In the genomic region with DNA sequence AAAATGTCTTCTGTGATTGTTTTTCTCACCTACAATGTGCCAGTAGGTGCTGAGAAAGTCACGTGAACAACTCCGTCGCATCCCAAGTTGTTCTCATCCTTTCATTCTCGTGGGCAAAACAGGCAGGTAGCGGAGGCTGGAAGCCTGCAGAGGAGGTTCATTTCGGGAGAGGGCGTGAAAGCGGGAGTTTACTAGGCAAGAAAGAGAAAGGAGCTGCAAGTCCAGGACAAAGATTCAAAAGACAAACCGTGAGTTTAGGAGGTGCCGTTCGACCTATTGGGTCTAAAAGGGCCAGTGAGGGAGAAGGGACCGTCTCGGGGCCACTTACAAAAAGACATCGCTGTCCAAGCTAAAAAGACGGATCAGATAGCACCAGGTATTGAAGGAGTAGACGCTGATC, we compare ENCODE assay signal across 8 mouse cellular contexts. TPM values are rescaled to one million over a fixed set of nuclear protein-coding genes. Genes with fewer than 3 reads are reported as not detected.
DNase-seq lines count a peak whose midpoint lies in the region; ATAC-seq and TF ChIP-seq lines count a peak whose summit lies in the region.

No protein-coding gene starts in this region.

- no peaks in the 10 kb centered on the region for H3K36me3 ChIP-seq in heart, embryonic 14.5 days (ENCODE audit: control insufficient read depth, insufficient read depth, low read length)
- no peaks in the 10 kb centered on the region for H3K36me3 ChIP-seq in G1E (replicated peaks)
- no peaks in the 10 kb centered on the region for H3K36me3 ChIP-seq in hindbrain, embryonic 11.5 days (ENCODE audit: control insufficient read depth, insufficient read depth, low read length)
- H3K36me3 ChIP-seq in liver, embryonic 12.5 days, result no peaks in the 10 kb centered on the region

- H3K4me3 ChIP-seq in heart, embryonic 14.5 days (ENCODE audit: control insufficient read depth in 1 of 2, insufficient read depth in 1 of 2, low read depth in 1 of 2, low read length in 2 of 2), result peak overlapping the region; percentile 60 to 61
- peak overlapping the region; percentile 70 for H3K4me3 ChIP-seq in G1E (ENCODE audit: low read depth, low read length)
- H3K4me3 ChIP-seq in hindbrain, embryonic 11.5 days (ENCODE audit: low read depth, low read length), result peak overlapping the region; percentile 61
- H3K4me3 ChIP-seq in liver, embryonic 12.5 days, result peak overlapping the region; percentile 67

- H3K27me3 ChIP-seq in heart, embryonic 14.5 days (ENCODE audit: control insufficient read depth, insufficient read depth, low read length), result peaks cover 38% of the 10 kb centered on the region
- H3K27me3 ChIP-seq in G1E (ENCODE audit: insufficient read depth, low read length), result peaks cover 14% of the 10 kb centered on the region; the same call in 1 of the 2 replicates
- peaks cover 18% of the 10 kb centered on the region; the same call in 1 of the 2 replicates for H3K27me3 ChIP-seq in hindbrain, embryonic 11.5 days (ENCODE audit: control insufficient read depth, insufficient read depth, low read length)
- H3K27me3 ChIP-seq in liver, embryonic 12.5 days (replicated peaks), result peaks cover 33% of the 10 kb centered on the region; the same call in 1 of the 2 replicates

- ATAC-seq in heart, embryonic 14.5 days (ENCODE audit: insufficient number of reproducible peaks, insufficient read depth, low FRiP score, low read depth), result no peak
- no peak for ATAC-seq in G1E (ENCODE audit: extremely low read depth, insufficient number of reproducible peaks, low FRiP score, poor library complexity, severe bottlenecking)
- 0 out of 2 replicates have a peak, but pooled peaks have one; percentile 0 for ATAC-seq in common myeloid progenitor, adult 5-6 weeks (replicated peaks; ENCODE audit: low read depth, poor library complexity, severe bottlenecking)
- ATAC-seq in hindbrain, embryonic 11.5 days (ENCODE audit: low FRiP score), result no peak
- ATAC-seq in liver, embryonic 12.5 days, result no peak

- no peak overlapping the region for H3K27ac ChIP-seq in heart, embryonic 14.5 days (replicated peaks in 1 of 2; ENCODE audit: control insufficient read depth in 1 of 2, insufficient read depth in 1 of 2, low read depth in 2 of 2, low read length in 2 of 2)
- no peak overlapping the region for H3K27ac ChIP-seq in hindbrain, embryonic 11.5 days (ENCODE audit: low read depth, low read length)
- H3K27ac ChIP-seq in liver, embryonic 12.5 days, result 0 out of 2 replicates have a peak overlapping the region, but pooled peaks have one; percentile 39

- peaks cover 0 to 3% of the 10 kb centered on the region in 2 experiments; a peak in 2 of 4 replicates for H3K4me1 ChIP-seq in heart, embryonic 14.5 days (ENCODE audit: control insufficient read depth in 2 of 2, insufficient read depth in 2 of 2, low read length in 2 of 2)
- peaks cover 38% of the 10 kb centered on the region for H3K4me1 ChIP-seq in G1E (ENCODE audit: insufficient read depth, low read depth, low read length)
- 0 out of 2 replicates have a peak, but pooled peaks cover 2% of the 10 kb centered on the region for H3K4me1 ChIP-seq in hindbrain, embryonic 11.5 days (replicated peaks; ENCODE audit: control insufficient read depth, insufficient read depth, low read length)
- H3K4me1 ChIP-seq in liver, embryonic 12.5 days, result peaks cover 55% of the 10 kb centered on the region

- TF ChIP-seq CTCF in G1E (IDR thresholded peaks at IDR 0.05; ENCODE audit: low read depth, low read length), result no peak

- peaks cover 3% of the 10 kb centered on the region; the same call in 1 of the 2 replicates for H3K9me3 ChIP-seq in heart, embryonic 14.5 days (ENCODE audit: control insufficient read depth, low read length)
- H3K9me3 ChIP-seq in G1E (replicated peaks), result no peaks in the 10 kb centered on the region
- no peaks in the 10 kb centered on the region for H3K9me3 ChIP-seq in hindbrain, embryonic 11.5 days (ENCODE audit: control insufficient read depth, low read length)
- H3K9me3 ChIP-seq in liver, embryonic 12.5 days (replicated peaks), result no peaks in the 10 kb centered on the region

- no peak for DNase-seq in heart, adult 18-20 months
- no peak for DNase-seq in G1E (ENCODE audit: low spot score)
- peak; percentile 60 for DNase-seq in hindbrain, embryonic 11.5 days (ENCODE audit: low spot score)
- peak; percentile 48 for DNase-seq in right cerebral cortex, postnatal 25 days
- no peak for DNase-seq in spleen, postnatal 14 days (ENCODE audit: low spot score in 2 of 2)

- peak overlapping the region; percentile 98 for H3K4me2 ChIP-seq in heart, embryonic 14.5 days (ENCODE audit: low read length)
- H3K4me2 ChIP-seq in hindbrain, embryonic 11.5 days (replicated peaks; ENCODE audit: low read depth, low read length), result peak overlapping the region; percentile 86
- peak overlapping the region; percentile 94 for H3K4me2 ChIP-seq in liver, embryonic 12.5 days

- H3K9ac ChIP-seq in heart, embryonic 14.5 days (ENCODE audit: low read length), result peak overlapping the region; percentile 69
- peak overlapping the region; percentile 39 for H3K9ac ChIP-seq in hindbrain, embryonic 11.5 days (ENCODE audit: low read depth, low read length)
- peak overlapping the region; percentile 72 for H3K9ac ChIP-seq in liver, embryonic 12.5 days

- WGBS in heart, embryonic 14.5 days, result under 1% methylated on average over 16 of the region's 16 CpGs
- under 1% methylated on average over 16 of the region's 16 CpGs for WGBS in hindbrain, embryonic 11.5 days
- under 1% methylated on average over 16 of the region's 16 CpGs for WGBS in liver, embryonic 12.5 days (ENCODE audit: insufficient replicate concordance)

RNA-seq across cellular contexts. Expression of a gene that starts 14.5 kb away (rescaled TPM):
- 1.0 and 1.5 TPM in 2 replicates for polyA plus RNA-seq in heart, embryonic 14.5 days (2014; fragmentation: Nextera tagmentation; extraction: Ambion mirVana)
- under 1 TPM; 0.35 to 0.59 TPM for total RNA-seq in heart, adult 18-20 months (2021)
- total RNA-seq in G1E (2014; fragmentation: Nextera tagmentation) (not detected in 2 replicates), G1E (2017) (0.12 and 0.22 TPM in 2 replicates)
- polyA plus RNA-seq in G1E (2012), result 0.03 TPM in 1 of 2 replicates, not detected in the other
- 1.6 TPM in 1 of 2 replicates, not detected in the other for total RNA-seq in common myeloid progenitor, adult 5-6 weeks (2017)
- polyA plus RNA-seq in hindbrain, embryonic 11.5 days (2014; fragmentation: Nextera tagmentation; extraction: Ambion mirVana), result 0.39 and 0.62 TPM in 2 replicates
- polyA plus RNA-seq in liver, embryonic 12.5 days (2016; fragmentation: Nextera tagmentation; extraction: Ambion mirVana), result 1.3 and 2.0 TPM in 2 replicates

RNA-seq across cellular contexts. Expression of a gene that starts 31.5 kb away (rescaled TPM):
- 9.7 and 9.8 TPM in 2 replicates for polyA plus RNA-seq in heart, embryonic 14.5 days (2014; fragmentation: Nextera tagmentation; extraction: Ambion mirVana)
- 10 to 100 TPM; 12.7 to 12.9 TPM for total RNA-seq in heart, adult 18-20 months (2021)
- total RNA-seq in G1E (2014; fragmentation: Nextera tagmentation) (7.3 and 9.3 TPM in 2 replicates), G1E (2017) (99.6 and 123 TPM in 2 replicates)
- polyA plus RNA-seq in G1E (2012), result 0.91 and 1.5 TPM in 2 replicates
- 7.8 and 15.7 TPM in 2 replicates for total RNA-seq in common myeloid progenitor, adult 5-6 weeks (2017)
- polyA plus RNA-seq in hindbrain, embryonic 11.5 days (2014; fragmentation: Nextera tagmentation; extraction: Ambion mirVana), result 9.6 TPM in 2 replicates
- 16.1 and 17.0 TPM in 2 replicates for polyA plus RNA-seq in liver, embryonic 12.5 days (2016; fragmentation: Nextera tagmentation; extraction: Ambion mirVana)

RNA-seq across cellular contexts. Expression of a gene that starts 56.8 kb away (rescaled TPM):
- 0.82 and 1.1 TPM in 2 replicates for polyA plus RNA-seq in heart, embryonic 14.5 days (2014; fragmentation: Nextera tagmentation; extraction: Ambion mirVana)
- total RNA-seq in heart, adult 18-20 months (2021), result 1 to 10 TPM; 6.8 to 7.3 TPM
- total RNA-seq in G1E (2014; fragmentation: Nextera tagmentation), result 5.5 and 5.8 TPM in 2 replicates
- total RNA-seq in G1E (2017), result 20.5 and 22.1 TPM in 2 replicates
- 0.24 and 0.46 TPM in 2 replicates for polyA plus RNA-seq in G1E (2012)
- 27.5 and 30.1 TPM in 2 replicates for total RNA-seq in common myeloid progenitor, adult 5-6 weeks (2017)
- 0.12 and 0.28 TPM in 2 replicates for polyA plus RNA-seq in hindbrain, embryonic 11.5 days (2014; fragmentation: Nextera tagmentation; extraction: Ambion mirVana)
- 1.7 and 1.9 TPM in 2 replicates for polyA plus RNA-seq in liver, embryonic 12.5 days (2016; fragmentation: Nextera tagmentation; extraction: Ambion mirVana)

Comparison
In these comparisons a context has a peak if more than half of its experiments do, and no peak if none do; other contexts are left out.
1. DNase-seq: peak in hindbrain, embryonic 11.5 days (single experiment) and right cerebral cortex, postnatal 25 days (single experiment); none in heart, adult 18-20 months (0 of 2), G1E (single experiment) and spleen, postnatal 14 days (0 of 2).
2. Peak in every context shown above with its lines, with median percentiles within 50 percentile points of each other: H3K4me2 ChIP-seq, H3K4me3 ChIP-seq and H3K9ac ChIP-seq.